Mouse (Mus musculus): ENCODE data around the gene Snx22. TPM values are rescaled to one million over a fixed set of nuclear protein-coding genes. Genes with fewer than 3 reads are reported as not detected.

The Snx22 gene
- total RNA-seq, 2 experiments from 2014 or later: 0.52 to 0.83 TPM

DNA sequence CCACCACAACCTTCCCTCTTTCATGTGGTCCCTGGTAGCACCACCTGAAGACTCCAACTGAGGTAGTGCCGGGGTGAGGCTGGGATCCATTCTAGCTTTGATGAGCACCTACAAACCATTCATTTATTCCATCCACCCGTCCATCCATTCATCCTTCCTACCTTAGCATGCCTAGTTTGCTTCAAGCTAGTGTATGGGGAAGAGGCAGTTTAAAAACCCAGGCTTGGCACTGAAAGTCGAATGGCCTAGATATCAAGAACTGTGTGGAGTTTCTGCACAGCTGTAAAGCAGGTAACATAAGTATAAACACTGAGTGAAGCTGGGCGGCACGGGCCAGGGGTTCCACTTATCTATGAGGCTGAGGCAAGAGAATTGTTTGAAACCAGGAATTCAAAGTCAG is 632 bp upstream of the Snx22 start:
- no peak for DNase-seq (ENCODE audit: low spot score in 2 of 2)

DNA sequence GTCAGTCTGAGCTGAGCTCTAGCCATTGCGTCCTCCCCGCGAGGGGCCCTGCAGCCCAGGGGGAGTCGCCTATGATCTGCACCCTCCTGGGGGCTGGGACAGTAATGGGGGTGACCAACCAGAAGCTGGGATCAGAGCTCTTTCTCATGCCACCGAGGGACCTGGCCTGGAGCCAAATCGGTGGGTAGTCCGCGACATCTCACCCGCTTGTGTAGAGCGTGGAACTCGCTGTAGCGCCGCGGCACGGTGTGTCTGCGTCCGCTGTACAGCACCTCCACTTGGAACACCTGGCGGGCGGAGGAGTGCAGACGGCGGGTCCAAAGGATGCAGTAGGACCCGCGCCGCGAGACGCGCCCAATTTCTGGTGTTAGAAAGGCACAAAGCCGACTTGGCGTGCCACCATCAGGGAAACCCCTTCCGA is 538 bp downstream of the Snx22 start:
- peak in 1 of 2 experiments; percentile 39 for DNase-seq (ENCODE audit: low spot score in 2 of 2)

DNA sequence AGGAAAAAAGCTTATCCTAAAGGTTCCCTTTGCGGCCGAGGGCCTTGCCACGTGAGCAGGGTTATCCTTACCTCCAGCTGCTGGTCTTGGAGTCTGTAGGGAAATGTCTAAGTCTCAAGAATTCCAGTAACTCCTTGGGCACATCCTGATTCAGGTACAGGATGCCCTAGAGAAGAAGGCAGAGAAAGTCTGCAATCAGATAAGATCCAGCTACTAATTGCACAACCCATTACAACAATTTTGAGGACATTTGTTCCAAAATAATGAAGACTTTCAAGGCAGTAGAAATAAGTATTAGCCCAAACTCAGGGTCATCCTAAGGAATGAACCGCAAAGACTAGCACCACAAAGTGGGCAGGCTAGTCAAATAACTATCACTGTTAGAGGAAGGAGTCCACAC is 1.5 kb downstream of the Snx22 start:
- no peak for DNase-seq (ENCODE audit: low spot score in 2 of 2)

DNA sequence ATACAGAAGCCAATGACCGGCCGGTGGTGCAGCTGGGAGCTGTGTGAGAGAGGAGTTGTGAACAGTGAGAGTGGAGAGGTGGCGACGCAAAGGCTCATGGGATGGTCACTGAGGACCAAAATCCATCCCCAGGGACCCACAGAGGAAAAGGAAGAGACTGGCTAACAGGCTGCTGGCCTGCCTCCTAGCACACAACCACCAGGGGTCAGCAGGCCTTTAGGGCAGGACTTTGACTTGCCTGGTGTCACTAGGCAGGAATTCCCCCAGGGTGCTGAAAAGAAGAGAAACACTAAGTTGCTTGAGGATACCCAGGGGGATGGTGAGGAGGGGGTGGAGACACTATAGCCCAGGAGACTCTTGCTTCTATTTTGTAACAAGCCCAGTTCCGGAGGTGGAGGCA is 2.0 kb downstream of the Snx22 start:
- DNase-seq (ENCODE audit: low spot score in 2 of 2): peak in 1 of 2 experiments; percentile 45

DNA sequence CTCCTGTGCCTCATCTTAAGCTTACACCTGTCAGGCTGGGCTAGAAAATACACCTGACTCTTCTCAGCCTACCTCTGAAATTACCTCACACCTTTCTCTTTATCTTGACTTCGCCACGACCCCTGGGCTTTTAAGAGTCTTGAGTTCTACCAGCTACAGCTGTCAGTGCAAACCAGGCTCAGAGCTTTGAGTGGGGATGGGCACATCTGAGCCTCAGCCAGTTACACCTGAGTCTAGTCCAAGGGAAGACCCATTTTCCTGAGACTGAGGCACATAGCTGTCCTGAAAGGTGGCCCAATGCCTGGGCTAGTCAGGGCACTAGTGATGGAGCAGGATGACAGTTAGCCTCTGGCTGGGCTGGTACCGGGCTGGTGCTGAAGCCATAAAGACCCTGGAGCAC is 2.7 kb downstream of the Snx22 start:
- DNase-seq (ENCODE audit: low spot score in 2 of 2): no peak

DNA sequence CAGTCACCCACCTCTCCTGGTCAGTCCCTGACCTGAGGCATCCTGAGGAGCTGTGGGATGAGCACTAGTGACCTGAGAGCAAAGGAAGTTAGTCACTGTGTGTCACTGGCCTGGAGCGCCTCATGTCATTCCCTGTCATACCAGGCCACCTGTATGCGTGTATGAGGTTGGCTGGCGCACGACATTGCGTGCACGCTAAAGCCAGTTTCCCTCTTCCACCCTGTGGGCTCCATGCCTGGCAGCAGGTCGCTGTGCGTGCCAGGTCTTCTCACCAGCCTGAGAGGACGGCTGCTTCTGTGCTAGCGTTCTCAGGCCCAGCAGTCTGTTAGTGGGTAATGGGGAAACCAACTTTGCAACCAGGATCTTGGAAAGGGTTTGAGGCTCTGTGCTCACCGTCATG is 5.2 kb downstream of the Snx22 start:
- DNase-seq (ENCODE audit: low spot score in 2 of 2): no peak

DNA sequence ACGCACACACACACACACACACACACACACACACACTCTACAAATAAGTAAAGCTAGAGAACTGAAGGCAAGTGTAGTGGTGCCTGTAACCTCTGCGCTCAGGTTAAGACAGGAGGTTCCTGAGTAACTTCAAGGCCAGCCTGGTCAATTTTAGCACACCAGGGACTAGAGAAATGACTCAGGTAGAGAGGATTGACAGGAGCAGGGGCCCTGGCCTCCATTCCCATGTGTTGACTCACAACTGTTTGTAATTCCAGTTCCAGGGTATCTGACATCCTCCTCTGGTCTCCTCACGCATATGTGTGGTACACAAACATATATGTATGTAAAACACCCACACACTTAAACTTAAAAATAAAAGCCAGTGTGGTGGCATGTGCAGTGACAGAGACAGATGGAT is 6.1 kb downstream of the Snx22 start:
- no peak for DNase-seq (ENCODE audit: low spot score in 2 of 2)

DNA sequence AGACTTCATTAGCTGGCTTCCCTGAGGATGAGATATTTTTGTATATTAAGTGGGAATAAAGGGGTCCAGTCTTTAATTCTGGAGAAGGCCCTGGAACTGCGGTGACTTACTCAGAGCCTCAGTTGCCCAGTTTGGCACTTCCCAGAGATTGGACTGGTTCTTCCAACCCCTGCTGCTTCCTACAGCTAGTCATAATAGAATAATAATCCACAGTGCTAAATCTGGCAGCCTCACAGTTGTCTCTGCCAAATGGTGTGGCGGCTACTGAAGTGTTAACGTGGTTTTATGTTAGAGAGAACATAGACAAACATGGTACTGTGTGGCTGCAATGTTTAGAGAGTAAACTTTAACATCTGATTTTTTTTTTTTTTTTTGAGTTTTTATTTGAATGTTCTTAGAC is 7.9 kb downstream of the Snx22 start:
- DNase-seq (ENCODE audit: low spot score in 2 of 2): no peak

DNA sequence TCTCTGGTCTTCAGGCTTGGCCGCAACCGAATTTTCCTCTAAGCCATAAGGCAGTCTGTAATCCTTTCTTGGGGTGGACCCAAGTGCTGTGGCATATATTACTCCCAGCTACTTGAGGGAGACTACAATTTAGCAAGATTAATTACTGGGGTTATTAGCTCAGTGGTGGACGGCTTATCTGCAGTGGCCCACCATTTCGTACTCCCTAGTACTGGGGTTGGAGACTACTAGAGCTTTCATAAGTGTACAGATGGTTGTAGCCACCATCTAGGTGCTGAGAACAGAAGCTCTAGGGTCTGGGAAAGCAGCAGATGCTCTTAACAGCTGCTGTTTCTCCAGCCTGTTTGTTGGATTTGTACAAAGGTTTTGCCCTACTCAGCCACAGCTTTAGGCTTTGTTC is 8.5 kb downstream of the Snx22 start:
- no peak for DNase-seq (ENCODE audit: low spot score in 2 of 2)

DNA sequence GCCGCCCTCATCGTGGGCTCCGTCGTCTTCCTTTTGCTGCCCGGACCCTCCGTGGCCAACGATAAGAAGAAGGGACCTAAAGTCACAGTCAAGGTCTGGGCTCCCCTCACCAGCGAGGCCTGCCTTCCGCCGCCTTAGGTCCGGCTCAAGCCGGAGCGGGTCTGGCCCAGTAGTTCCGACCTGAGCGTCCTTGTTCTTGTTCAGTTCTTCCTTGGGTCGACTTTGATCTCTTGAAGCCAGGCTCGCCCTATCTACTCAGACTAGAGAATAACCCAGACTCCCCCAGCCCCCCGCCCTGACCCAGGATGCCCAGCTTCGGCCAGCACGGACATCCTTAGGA is 9.2 kb downstream of the Snx22 start:
- no peak for DNase-seq (ENCODE audit: low spot score in 2 of 2)

DNA sequence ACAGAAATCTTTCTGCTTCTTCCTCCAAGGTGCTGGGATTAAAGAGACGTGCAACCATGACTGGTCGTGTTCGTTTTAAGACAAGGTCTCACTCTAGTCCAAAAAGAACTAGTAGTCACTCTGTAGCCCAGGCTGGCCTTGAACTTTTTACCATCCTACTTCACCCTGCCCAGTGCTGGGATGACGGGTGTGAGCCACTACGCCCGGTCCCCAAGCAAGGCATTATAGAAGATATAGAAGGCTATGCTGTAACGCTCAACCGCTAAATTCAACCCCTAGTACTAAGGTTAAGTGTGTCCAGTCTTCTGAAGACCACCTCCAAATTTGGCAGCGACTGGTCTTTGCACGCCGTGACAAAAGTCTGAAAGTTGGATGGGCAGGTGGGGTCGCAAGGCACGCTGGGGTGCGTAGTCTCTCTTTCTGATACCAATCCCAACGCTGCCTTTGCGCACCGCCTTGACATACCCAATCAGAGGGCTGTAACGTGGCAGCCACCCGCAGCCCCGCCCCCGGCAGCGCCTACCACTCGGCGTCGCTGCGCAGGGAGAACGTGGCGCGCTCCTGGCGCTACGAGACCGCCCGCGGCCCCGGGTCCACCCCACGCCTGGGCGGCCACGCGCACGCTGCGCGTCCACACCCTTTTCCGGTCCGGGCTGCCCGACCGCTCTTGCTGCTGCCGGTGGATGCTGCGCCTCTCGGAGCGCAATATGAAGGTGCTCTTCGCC is 9.8 kb downstream of the Snx22 start, which contains the start of gene Ppib:
Gene Ppib, plus strand, starts transcription at position 640 of the 725 bp plus-strand sequence.
- DNase-seq (ENCODE audit: low spot score in 2 of 2): peak; percentile 95 to 98

DNA sequence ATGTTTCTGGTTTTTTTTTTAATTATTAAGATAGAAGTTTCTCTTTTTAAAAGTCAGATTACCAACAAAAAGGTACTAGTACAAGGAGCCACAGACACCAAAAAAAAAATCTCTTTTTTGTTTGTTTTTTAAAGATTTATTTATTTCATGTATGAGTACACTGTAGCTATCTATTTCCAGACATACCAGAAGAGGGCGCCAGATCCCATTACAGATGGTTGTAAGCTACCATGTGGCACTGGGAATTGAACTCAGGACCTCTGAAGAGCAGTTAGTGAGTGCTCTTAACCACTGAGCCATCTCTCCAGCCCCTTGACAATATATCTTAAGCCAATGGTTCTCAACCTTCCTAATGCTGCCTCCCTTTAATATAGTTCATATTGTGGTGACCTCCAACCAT is 15.9 kb downstream of the Snx22 start:
- DNase-seq (ENCODE audit: low spot score in 2 of 2): no peak

DNA sequence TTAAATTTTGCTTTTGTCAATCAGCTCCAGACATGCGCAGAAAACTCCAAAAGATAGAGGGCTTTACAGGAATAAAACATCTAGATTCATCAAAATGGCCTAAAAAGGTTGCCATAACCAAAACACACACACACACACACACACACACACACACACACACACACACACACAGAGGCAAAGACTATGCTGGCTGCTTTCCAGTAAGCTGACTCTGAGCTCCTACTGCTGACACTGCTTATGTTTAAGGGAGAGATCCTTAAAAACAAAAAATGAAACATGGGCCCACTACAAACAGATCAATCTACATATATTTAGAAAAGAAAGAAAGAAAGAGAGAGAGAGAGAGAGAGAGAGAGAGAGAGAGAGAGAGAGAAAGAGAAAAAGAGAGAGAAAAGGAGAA is 16.8 kb downstream of the Snx22 start:
- DNase-seq (ENCODE audit: low spot score in 2 of 2): no peak

DNA sequence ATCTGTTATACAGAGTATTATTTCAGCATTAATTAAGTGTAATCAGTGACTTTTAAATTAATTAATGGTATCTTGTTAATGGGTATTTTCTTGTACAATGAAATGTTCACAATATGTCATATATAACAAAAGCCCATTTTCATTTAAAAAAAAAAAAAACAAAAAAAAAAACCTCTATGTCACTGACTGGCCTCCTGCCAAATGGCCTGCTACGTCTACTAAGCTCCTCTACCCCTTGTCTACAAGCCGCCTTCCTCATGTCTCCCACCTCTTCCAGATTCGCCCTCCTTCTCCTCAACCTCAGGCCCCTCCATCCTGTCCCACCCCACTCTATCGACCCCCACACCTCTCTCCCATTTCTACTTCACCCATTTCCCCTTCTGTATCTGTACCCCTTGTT is 18.0 kb downstream of the Snx22 start:
- DNase-seq (ENCODE audit: low spot score in 2 of 2): no peak

DNA sequence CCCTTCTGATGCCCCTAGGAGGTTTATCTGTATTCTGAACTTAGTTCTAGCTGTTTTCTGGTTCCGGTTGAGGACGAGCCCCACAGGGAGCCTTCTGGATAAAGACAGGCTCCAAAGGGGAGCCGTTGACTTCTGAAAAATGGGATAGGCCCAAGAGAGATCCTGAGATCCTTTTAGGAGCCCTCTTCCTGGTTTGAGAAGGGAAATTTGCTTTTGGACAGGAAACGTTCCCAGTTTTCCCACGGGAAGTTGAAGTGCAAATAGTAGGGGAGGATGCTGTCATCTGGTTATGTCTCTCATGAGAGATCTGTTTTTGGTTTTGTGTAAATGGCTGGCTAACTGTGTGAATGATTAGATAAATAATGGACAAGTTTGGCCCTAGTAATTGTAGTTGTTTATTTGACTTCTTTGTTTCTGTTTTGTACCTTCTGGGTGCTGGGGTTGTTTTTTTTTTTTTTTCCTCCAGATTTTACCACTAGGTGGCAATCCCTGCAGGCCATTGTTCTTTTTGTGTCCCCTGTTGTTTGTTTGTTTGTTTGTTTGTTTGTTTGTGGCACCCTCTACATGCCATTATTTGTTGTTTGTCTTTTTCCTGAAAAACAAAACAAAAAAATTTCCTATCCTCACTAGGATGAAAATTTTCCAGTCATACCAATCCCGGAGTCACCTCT is 19.5 kb downstream of the Snx22 start:
- no peak for DNase-seq (ENCODE audit: low spot score in 2 of 2)

DNA sequence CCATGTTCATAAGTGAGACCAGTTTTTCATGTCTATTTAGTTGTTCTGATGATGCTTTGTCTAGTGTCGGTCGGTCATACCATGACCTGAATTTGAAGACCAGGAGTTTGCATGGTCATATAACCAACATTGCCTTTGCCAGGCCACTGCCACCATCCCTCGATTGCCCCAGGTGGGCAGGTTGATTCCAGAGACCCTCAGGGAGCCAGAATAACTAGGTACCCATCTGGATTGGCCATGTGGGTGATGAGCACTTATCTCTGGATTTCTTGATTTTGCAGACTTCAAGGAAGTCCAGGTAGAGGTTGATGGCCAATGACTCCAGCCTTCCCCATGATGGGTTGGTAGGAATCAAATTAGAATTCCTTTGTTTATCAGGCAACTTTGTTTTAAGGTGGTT is 26.3 kb downstream of the Snx22 start:
- DNase-seq (ENCODE audit: low spot score in 2 of 2): no peak

DNA sequence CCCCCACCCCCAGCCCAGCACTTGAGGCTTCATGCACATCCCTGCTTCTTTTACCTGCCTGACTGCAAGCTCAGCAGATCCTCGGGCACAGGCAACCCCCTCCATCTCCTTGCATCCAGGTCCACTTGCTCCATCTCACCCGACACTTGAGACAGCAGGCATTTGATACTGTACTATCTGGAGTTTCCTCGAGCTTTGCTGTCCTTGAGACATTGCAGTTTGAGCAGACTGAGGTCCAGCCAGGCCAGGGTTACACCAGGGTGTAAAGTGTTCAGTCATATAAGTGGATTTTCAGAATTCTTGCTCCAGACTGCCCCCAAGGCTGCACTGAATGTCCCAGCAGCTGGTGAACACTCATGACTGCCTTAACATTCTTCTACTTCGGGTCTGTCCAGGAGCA is 27.2 kb downstream of the Snx22 start:
- DNase-seq (ENCODE audit: low spot score in 2 of 2): no peak

DNA sequence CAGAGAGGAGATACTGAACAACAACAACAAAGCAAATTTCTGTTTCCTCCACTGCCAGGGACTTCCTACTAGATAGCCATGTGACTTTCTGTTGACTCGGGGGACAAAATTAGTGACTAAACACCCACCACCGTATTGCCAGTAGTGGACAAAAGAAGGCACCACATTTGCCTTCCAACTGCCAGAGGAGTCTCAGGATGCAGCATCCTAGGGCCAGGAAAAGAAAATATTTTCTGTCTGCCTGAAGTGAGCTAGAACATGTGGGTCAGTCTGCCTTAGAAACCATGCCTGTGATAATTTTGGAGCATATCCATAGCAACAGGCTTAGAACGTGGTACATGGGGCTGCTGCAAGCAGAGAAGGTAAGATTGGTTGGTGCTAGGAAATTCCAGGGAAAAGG is 28.7 kb downstream of the Snx22 start:
- no peak for DNase-seq (ENCODE audit: low spot score in 2 of 2)

DNA sequence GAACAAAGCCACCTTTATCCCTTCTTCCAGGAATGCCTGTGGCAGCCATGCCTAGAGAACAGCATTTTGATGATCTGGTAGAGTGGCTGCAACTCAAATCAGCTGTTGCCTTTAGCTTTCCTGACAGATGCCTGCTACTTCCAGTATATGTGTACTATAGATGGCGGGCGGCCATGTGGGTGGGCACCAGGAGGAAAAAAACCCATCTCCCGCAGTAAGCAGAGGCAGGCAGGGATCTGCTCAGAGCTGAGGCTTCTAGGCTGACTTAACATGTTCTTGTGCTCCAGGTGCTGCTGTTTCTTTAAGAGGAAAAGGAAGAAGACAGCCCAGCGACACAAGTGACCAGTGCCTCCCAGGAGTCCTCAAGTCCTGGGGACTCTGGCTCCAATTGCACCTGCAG is 30.2 kb downstream of the Snx22 start:
- no peak for DNase-seq (ENCODE audit: low spot score in 2 of 2)

DNA sequence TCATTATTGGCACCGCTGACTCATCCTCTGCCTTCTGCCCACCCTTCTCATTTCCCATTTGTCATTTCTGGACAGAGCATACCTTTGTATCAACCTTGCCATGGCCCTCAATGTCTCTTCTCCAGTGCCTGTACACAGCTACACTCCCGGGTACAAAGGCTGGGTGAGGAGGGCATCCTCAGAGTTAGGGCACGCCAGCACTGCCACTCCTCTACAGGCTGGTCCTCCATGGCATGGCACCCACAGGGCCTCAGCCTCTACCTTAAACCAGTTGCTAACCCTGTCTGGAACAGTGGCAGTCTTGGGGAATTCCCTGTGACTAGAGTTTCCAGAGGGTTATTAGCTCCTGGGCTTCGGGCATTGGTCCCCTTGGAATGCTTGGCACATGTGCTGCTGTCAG is 30.9 kb downstream of the Snx22 start:
- DNase-seq (ENCODE audit: low spot score in 2 of 2): no peak

DNA sequence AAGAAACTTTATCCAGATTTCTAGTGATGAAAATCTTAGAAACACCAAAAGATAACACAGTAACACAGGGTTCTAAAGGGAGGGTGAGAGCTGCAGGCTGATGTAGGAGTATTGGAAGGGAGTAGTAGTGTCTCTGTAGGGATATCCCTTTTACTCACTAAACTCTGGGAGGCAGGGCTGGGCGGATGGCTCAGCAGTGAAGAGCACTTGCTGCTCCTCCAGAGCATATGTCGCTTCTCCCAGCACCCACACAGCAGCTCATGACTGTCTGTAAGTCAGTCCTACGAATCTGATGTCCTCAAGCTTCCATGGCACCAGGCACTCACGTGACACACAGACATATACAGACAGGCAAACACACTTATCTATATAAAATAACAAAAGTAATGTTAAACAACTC is 31.4 kb downstream of the Snx22 start:
- no peak for DNase-seq (ENCODE audit: low spot score in 2 of 2)

DNA sequence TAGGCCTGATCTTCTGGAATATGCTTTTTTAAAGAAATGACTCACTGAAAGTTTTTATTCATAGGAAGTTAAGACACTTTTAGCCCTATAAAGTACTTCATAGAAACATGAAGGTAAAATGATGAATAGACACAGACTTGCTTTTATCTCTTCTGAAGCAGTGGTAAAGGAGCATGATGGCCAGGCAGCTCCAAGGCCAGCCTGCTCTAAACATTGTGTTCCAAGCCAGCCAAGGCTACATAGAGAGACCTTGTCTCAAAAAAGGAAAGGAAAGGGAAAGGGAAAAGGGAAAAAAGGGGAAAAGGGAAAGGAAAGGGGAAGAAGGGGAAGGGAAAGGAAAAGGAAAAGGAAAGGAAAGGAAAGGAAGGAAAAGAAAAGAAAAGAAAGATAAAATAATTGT is 48.9 kb downstream of the Snx22 start:
- DNase-seq (ENCODE audit: low spot score in 2 of 2): no peak

Data from gastrocnemius, postnatal 4 days (tissue).